Mouse (Mus musculus) cerebellum, postnatal 14 days (tissue): ENCODE results near the gene Fastk.

Source experiments
- DNase-seq, 2 experiments: peaks; one replicate each; pipeline ENCODE4 v3.0.0; 2021; ENCODE audit warnings: mixed read lengths in 2 of 2

Fastk gene

DNA sequence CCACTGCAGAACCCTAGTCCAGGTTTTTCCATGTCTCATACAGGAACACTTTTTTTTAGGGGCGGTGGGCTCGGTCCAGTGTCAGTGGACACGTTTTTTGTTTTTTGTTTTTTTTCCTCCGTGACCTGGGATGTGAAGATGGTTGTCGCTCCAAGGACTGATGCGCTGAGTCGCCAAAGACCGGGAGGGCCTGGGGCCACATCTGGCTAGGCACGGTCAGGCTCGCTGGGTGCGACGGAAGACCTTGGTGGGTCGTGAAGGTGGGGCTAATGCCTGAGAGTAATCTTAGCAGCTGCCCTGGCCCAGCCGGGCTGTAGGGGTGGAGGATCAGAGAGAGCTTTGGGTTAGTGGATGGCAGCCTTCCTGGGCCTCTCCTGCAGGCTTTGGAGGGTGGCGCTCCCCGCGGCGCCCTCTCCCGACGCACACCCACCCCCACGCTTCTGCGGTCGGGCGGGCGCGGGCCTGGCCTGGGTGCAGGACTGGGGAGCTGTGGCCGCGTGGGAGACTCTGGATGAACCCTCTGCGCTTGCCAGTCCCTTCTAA, 7.7 kb upstream of the Fastk start:
- DNase-seq: peak; percentile 53 to 54

DNA sequence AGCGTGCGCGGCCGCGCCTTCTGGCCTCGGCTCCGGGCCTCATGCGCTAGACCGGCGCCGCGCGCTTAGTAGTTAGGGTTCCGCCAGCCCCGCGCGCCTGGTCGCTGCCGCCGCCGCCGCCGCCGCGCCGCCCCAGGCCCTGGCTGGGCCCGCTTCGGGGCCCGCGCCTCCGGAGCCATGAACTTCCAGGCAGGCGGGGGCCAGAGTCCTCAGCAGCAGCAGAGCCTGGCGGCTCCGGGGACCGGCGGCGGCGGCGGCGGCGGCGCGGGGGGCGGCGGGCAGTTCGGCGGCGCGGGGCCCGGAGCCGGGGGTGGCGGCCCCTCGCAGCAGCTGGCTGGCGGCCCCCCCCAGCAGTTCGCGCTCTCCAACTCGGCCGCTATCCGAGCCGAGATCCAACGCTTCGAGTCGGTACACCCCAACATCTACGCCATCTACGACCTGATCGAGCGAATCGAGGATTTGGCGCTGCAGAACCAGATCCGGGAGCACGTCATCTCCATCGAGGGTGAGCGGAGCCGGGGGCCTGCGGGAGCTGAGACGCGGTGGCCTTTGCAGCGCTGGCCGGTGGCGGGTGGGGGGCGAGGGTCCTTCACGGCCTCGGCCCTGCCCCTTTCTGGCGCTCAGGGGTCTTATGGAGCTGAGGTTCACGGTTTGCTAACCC, 7.1 kb upstream of the Fastk start, which contains the start of gene Agap3:
Agap3 (plus strand) TSS at position 148 of the 661 bp plus-strand sequence.
- DNase-seq: peak; percentile 63 to 70

DNA sequence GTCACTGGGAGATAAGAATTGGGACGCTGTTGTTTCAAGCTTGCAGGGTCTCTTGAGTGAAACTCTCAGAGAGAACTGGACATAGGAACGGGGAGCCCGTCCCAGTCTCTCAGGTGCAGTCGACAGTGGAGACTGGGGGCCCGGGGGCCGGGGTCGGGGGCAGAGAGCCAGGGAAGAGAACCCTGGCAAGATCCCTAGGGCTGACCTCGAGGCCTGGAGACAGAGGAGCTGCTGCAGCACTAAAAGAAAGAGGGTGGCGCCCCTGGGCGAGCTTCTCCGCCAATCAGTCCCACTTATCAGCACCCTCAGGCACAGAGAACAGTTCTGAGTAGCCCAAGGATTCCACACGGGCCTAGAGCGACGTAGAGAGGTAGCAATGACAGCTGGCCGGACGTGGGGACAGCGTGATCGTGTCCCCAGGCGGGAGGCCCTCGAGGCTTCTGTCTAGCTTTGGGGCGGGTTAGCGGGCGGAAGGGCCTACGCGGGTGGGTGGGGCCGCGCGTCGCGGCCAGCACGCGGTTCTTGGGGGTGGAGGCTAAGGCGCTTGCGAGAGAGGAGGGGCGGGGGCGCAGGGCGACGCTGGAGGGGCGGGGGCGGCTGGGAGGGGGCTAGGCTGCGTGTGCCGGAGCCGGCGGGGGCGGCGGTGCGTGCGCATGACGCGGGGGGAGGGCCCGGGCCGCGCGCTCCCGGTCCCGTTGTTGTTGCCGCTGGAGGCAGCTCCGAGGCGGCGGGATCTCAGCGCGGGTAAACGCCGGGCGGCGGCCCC, 6.4 kb upstream of the Fastk start:
- peak; percentile 91 to 95 for DNase-seq

DNA sequence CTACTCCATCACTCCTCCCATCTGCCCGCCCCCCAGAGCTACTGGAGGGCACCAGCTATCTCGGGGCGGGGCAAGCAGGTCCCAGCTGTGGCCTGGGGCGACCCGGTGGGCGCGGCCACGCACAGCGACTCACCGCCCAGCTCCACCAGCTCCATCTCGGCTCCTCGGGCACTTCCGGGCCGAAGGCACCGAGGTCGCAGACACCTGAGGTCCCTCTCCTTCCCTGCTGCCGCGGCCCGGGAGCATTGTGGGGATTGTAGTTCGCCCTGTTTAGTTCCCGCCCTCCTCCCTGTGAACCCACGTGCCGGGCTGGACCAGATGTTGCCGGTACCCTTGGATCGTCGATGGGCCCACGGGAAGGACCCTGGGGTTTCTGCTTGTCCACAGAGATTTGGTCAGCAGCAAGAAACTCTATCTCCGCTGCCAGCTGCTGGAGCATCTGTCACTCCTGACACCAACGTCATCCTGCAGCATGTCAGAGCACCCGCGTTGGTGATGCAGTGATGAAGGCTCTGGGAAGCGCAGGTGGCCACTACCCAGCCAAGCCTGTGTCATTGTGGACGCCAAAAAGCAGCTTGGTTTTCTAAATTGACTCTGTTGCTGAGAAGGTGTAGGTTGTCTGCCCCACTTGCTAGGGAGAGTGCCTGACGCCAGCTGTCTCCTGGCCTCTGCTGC, 2.7 kb upstream of the Fastk start, which contains the start of gene Tmub1:
Tmub1 (minus strand) TSS at position 231 of the 675 bp plus-strand sequence.
- DNase-seq: peak; percentile 84

DNA sequence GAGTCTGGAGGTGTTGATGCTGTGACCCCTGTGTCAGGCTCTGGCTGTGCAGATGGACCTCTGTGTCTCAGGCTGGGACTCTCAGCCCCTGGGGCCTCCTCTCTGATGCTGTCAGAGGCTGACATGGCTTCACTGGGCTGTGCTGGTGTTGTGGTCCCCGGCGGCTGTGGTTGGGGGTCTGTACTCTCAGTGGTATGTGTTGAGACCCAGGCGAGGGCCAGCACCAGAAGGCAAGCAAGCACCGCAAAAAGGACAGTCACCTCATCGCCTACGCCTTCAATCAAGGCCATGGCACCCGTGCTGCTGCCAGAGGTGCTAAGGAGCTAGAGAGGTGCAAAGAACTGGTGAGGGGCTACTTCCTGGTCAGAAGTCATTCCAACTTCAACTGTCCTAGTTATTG, 1.5 kb upstream of the Fastk start:
- DNase-seq: no peak

DNA sequence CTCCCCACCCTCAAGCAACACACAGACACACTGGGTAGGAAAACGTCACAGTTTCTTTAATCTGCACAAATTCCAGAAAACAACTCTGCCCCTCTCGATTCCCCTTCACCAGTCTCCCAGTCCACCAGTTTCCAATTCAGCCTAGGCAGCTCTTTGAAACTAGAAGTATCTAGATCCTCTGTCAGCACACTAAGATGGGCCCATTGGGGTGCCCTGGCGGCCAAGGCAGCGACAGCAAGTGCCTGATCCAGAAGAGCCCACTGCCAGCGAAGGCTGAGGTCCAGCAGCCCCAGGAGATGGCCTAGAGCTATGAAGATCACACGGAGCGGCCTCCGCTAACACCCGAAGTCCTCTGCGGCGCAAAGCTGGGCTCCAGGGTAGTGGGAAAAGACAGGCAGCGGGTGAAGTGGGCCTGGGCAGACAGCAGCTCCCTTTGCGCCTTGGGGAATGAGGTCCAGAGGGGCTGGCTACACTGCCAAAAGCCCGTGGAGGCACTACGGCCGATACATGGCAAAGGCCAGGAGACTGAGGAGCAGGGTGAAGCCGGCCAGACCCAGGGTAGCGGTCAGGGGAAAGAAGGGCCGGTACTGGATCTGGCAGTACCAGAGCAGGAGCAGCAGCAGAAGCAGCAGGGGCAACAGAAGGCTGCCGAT, 467 bp upstream of the Fastk start:
- peak in 1 of 2 experiments; percentile 56 for DNase-seq

DNA sequence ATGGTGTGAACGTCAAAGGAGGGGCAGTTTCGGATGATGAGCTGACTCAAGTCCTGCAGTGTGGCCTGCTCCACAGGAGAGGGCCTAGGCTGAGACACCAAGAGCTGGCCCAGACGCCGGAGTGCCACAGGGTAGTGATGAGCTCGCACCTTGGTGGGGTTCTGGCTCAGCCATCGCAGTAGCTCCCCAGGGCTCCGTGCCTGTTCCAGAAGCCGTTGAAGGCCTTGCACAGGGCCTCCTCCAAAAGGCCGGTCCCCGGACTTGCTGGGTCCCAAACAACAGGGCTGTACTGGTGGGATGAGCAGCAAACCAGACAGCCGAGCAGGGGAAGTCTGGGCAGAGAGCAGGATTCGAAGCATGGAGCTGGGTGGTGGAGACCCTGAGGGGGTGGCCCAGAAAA, 1.2 kb downstream of the Fastk start:
- peak; percentile 59 to 62 for DNase-seq

DNA sequence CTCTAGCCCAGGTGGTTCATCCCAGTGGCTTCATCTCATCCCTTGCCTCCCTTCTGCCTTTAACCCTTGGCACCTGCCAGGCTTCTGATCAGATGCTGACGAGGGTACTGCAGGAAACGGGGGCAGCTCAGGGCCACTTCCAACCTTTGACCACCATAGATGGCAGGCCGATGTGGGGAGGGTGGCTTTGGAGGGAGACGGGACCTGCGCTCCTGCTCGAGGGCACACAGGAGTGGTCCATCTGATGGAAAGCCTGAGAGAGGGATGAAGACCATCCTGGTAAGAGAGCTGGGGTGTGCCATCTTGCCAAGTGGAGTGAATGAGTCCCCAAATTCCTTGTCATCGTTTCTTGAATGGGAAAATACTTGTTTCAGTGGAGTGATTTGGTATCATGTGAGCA, 1.9 kb downstream of the Fastk start:
- DNase-seq: no peak

DNA sequence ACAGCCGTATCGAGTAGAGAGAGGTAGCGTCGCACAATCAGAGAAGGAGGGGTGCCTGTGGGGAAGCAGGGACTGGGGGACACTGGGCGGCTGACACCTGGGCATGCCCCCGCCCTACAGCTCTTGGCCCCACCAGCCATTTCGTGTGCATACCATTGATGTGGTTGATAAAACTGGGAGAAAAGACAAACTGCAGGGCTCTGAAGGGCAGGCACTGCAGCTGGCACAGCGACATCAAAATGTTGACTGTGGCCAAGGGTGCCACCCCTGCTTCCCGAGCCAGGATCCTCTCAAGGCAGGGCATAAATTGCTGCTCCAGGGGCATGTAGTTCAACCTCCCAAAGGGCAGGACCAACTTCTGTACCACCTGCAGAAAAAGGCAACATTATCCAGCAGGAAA, 3.1 kb downstream of the Fastk start:
- no peak for DNase-seq

DNA sequence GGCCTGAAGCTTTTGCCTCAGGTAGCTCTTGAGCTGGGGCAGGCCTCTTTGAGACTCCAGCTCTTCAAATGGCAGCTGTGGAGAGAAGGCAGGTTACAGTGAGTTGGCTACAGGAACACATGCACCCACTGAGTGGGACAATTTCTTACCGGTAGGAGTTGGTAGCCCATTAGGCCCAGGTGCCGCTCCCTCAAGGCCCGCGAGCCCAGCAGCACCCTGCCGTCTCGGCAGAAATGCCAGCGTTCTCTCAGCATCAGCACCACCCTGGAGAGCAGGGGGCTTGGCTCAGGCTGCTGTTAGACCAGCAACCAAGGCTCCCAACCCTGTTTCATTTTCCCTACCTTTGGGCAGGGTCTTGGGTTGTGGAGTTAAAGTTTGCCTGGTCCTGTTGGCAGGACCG, 3.9 kb downstream of the Fastk start:
- DNase-seq: no peak

DNA sequence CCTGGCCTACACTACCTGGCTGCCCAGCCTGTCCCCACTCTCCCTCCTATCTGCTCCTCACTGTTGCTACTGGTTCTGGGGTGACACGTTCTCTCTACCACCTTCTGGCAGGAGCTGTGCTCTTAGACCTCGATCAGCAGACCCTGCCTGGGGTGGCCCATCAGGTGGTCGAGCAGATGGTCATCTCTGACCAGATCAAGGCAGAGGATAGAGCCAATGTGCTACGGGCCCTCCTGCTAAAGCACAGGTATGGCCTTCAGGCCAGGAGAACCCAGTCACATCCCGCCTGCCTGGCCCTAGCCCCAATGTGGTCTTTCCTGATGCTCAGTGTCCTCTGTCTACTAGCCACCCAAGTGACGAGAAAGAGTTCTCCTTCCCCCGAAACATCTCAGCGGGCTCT, 11.1 kb downstream of the Fastk start:
- no peak for DNase-seq

DNA sequence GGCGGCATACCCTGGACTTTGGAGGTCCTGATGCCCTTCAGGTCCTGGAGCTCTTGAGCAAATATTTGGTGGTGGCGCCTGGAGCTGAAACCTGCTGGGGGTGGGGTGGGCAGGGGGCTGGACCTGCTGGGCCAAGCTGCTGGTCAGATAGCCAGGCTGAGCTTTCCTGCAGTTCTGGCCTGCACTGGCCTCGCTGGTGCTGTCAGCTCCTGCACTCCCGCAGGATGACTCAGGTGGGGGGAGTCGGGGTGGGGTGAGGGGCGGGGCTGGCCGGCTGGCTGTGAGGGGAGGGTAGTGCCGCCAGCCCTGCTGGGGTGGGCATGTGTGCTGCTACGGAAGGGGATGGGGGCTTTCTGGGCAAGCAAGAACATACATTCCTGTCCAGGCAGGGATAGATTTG, 16.5 kb downstream of the Fastk start:
- DNase-seq: no peak

DNA sequence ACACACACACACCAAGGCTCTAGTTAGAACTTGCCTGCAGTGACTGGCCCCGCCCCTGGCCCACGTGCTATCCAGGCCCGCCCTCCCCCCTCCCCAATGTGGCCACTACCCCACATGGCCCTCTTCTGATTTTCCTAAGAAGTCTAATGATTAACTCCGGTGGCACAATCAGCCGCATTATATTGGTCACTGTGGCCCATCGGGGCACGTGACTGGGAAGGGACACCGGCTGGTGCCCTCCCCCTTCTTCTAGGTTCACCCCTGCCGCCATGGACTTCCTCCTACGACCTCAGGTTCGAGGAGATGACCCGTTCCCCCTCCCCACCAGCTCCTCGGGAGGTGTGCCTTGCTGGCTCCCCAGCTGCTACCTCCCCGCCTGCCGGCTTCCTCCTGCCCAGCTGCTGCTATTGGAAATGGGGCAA, 17.1 kb downstream of the Fastk start:
- no peak for DNase-seq

DNA sequence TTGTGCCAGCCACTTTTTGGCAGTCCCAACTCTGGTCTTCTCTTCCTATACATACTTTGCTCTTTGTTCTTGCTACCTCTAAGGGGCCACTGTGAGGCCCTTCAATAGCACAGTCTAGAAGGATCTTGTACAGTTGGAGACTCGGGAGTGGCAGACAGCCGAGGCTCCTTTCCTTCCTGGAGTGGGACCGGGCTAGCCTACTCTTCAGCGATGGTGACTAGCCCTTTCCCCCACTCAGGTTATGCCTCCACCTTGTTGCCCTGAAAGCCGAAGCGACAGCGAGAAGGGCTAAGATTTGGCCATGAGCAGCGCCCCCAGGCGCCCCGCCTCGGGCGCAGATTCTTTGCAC, 17.8 kb downstream of the Fastk start:
- DNase-seq: no peak

DNA sequence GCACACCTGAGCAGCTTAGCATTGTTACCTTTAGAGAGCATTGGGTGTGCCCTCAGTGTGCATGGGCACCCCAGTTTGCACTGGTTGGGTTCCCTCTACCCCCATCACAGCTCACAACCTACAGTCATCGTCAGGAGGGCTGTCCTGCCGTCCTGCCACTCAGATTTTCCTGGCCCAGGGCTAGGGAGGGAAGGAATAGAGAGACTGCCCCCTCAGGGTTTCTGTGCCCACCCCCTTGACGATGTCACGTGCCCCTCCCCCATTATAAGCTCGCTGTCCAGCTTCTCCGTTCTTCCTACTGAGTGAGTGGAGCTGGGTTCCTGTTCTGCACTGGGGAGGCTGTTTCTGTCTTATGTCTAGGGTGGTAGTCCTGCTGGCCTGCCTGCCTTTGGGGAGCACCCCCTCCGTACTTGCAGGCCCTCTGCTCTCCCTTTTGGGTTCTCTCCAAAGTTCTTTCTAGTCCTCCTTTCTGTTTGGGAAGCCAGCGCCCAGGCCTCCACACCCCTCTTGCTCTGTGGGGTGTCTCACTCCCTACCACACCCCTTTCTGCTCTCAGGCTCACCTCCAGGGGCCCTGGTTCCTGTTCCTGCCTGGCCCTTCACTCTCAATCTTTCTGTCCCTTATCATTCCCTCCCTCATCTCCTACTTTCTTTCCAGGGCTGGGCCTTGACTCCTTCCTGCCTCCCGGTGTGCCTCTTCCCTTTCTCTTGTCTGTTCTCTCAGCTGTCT, 18.4 kb downstream of the Fastk start:
- DNase-seq: no peak

DNA sequence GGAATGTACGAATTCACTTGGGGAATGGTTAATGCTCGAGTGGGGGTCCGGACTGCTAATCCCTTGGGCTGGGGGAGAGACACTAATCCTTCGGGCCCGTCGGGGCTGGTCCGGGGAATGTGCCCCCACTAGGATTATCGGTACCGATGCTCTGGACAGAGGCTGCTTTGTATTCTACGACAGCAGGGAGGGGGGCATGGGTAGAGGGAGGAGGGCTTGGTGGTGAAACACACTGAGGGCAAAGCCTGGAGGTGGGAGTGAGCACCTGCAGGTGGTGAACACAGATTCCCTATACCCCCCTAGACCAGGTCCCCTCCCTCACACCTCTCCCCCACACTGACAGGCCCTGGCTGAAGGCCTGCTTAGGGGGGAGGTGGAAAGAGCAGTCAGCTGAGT, 19.1 kb downstream of the Fastk start:
- DNase-seq: no peak

DNA sequence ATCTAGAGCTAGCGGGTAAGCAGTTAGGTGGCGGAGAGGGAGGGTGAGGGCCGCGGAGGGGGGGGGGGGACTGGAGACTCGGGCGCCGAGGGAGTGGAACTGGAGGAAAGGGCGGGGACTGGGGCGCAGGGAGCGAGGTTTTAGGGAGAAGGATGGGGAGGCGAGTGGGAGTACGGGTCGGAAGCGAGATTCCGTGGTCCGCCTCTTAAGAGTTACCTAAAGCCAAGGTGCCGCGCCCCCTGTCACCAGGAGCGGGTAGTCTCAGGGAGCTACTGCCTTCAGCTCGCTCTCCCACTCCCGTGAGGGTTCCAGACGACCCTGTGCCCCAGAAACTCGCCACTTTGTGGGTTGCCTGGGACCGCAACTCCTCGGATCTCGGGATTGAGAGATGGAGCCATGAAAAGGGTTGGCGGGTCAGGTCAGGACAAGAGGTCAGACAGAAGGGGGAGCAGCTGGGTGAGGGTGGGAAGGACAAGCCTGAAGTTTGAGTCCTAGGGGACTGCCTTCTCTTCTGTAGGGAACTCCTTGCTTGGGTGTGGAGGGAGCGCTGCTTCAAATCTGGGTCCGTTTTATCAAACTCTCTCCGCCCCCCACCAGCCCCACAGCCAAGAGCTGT, 19.6 kb downstream of the Fastk start:
- DNase-seq: peak; percentile 54 to 62

DNA sequence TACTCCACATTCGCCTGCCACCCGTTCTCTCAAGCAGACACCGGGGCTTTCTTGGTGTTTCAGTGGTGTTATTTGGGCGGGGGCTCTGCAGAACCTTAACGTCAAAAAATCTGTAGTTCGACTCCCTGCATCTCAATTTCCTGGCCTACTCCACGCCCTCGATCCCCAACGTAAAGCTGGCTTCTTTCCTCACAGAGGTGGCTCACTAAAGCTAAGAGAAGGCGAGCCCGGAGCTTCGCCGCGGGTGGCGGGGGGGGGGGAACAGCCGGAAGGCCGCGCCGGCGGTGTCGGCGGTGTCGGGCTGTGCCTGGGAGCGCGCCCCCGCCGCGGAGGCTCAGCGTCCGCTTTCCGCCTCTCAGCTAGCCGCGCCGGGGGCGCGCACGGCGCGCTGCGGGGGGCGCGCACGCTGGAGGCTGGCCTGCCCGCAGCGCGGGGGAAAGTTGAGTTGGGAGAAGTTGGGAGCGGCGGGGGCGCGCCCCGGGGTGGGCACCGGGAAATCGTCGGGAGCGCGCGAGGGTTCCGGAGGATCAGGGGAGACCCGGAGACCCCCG, 20.2 kb downstream of the Fastk start:
- peak; percentile 71 to 80 for DNase-seq

DNA sequence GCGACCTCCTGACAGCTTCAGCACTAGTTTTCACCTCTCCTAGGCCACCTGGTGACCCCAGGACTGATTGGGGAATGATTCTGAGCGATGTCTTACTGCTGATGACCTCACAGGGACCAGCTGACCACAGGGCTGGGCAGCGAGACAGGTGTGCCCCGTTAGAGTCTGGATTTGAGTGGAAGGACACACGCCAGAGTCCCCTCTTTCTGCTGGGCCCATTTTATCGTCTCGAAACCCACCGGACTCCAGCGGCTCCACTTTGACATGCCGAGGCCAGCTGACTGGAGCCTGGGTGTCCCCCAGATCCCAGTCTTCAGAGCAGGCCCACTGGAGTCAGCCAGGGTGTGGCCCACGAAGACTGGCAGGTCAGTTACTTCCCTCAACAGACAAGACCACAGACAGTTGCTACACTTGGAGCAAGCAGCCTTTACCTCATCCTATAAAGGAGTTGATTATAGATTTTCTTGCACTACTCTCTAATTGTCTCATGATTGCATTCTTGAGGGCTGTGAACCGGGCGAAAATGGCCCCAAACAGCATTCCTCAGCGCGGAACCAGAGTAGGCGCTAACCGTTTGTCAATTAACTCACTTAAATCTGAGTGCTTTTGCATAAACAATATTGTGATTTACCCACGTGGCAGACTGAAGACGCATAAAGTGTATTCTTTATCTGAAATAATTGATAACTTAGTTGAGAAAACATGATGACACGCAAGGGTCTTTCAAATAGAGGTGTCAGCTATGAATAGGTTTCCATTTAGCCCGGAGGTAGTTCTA, 20.9 kb downstream of the Fastk start:
- no peak for DNase-seq

DNA sequence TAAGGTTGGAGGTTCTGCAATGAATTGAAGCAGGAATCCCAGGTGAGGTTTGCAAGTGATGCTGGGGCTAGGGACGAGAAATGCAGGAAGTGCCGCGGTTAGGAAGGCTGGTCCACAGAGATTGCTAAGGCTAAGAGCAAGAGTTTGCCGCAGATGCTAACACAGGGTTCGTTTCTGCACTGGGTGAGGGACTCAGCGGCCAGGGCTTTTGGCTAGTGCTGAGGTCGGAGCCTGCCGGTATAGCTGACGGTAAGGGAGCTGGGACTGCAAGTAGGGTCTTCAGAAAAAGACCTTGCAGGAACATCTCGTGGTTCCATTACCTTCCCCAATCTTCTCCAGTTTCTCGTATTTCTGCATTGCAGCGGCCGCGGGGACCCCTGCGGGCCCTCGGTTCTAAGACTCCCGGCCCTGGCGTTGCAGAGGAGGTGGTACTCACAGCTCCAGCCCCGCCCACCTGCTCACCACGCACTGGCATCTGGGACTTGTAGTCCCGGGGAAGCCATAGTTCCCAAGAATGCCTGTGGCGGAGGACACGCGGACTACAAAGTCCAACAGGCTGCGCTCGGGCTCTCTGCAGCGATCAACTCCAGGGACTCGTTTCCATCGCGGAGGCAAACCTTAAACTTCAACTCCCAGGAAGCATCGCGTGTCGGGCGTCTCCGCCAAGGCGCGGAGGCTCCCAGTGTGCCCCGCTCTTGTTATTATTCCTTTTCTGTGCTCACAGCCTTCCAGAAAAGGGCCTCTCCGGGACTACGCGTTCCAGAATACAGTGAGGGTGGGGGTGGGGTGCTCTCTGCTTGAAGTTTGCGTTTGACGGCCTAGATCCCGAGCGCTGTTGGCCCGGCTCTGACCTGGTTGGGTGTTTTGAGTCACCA, 21.7 kb downstream of the Fastk start, which contains the start of the genes Cdk5 and Slc4a2:
Cdk5 (minus strand) TSS at position 402 of the 875 bp plus-strand sequence.
Slc4a2 (plus strand) TSS at position 709 of the 875 bp plus-strand sequence.
- DNase-seq: peak; percentile 99
